Mouse (Mus musculus): ENCODE results near the gene Olfr796. TPM values are rescaled to one million over a fixed set of nuclear protein-coding genes. Genes with fewer than 3 reads are reported as not detected.

The Olfr796 gene
- polyA plus RNA-seq (2012; fragmentation: generic; extraction: Trizol) = not detected

GRCm38 (mm10) chr10:129612470-129612869 lies at the start of gene Olfr796:
TSS of gene Olfr796 (minus strand) at chr10:129612570.
- H3K4me2 ChIP-seq (ENCODE audit: low read depth) = no peak within 1 kb of the TSS
- no peaks in the 10 kb centered on the region for H3K36me3 ChIP-seq (ENCODE audit: control insufficient read depth, insufficient read depth)
- H3K27me3 ChIP-seq (ENCODE audit: control insufficient read depth, insufficient read depth, insufficient read length) = no peaks in the 10 kb centered on the region
- H3ac ChIP-seq (ENCODE audit: control insufficient read depth, insufficient read length) = no peak within 1 kb of the TSS
- H3K79me2 ChIP-seq (ENCODE audit: control insufficient read depth, insufficient read depth) = no peaks in the 10 kb centered on the region
- TF ChIP-seq SRF (IDR thresholded peaks at IDR 0.05; ENCODE audit: control insufficient read depth, insufficient read length, low read depth) (no peak), MYOD1 (IDR thresholded peaks at IDR 0.05; ENCODE audit: control insufficient read depth in 1 of 3, insufficient read length in 2 of 3, low read depth in 2 of 3) (no peak), CEBPB (IDR thresholded peaks at IDR 0.05; ENCODE audit: insufficient read depth, poor library complexity, severe bottlenecking) (no peak), E2F4 (IDR thresholded peaks at IDR 0.05; ENCODE audit: insufficient read depth) (no peak), REST (IDR thresholded peaks at IDR 0.05; ENCODE audit: insufficient read depth, insufficient read length) (no peak), POLR2A (IDR thresholded peaks at IDR 0.05; ENCODE audit: insufficient read length, low read depth) (no peak), MYOG (IDR thresholded peaks at IDR 0.05; ENCODE audit: control insufficient read depth in 1 of 3, insufficient read depth in 1 of 3, insufficient read length in 2 of 3, low read depth in 2 of 3) (no peak), POLR2AphosphoS2 (IDR thresholded peaks at IDR 0.05; ENCODE audit: insufficient read length, low read depth) (no peak), TCF12 (IDR thresholded peaks at IDR 0.05; ENCODE audit: insufficient read depth, poor library complexity, severe bottlenecking) (no peak), USF1 (IDR thresholded peaks at IDR 0.05; ENCODE audit: low read depth) (no peak), TCF3 (IDR thresholded peaks at IDR 0.05; ENCODE audit: insufficient read length, low read depth) (no peak)
- no peak within 1 kb of the TSS for H3K4me3 ChIP-seq

- no peaks in the 10 kb centered on the region for H3K27me3 ChIP-seq (ENCODE audit: control insufficient read depth, insufficient read depth, insufficient read length)
- no peak within 1 kb of the TSS for H3ac ChIP-seq (ENCODE audit: control insufficient read depth, insufficient read length)
- H3K4me3 ChIP-seq = no peak within 1 kb of the TSS
- no peaks in the 10 kb centered on the region for H3K36me3 ChIP-seq (ENCODE audit: control insufficient read depth, insufficient read depth)
- no peak within 1 kb of the TSS for H3K4me2 ChIP-seq (ENCODE audit: low read depth)
- no peak for TF ChIP-seq SRF (IDR thresholded peaks at IDR 0.05; ENCODE audit: control insufficient read depth, insufficient read length, low read depth)
- H3K79me2 ChIP-seq (ENCODE audit: control insufficient read depth, insufficient read depth) = no peaks in the 10 kb centered on the region
These were observed 45.0 kb upstream of the Olfr796 start, which contains the start of gene Olfr800 for GRCm38 (mm10) chr10:129657394-129657793. TSS of gene Olfr800 (plus strand) at chr10:129657694.

- Histone ChIP-seq H3K27me3 (ENCODE audit: control insufficient read depth, insufficient read depth, insufficient read length) (no peaks in the 10 kb centered on the region), H3ac (ENCODE audit: control insufficient read depth, insufficient read length) (no peak overlapping the region), H3K4me3 (no peak overlapping the region), H3K36me3 (ENCODE audit: control insufficient read depth, insufficient read depth) (no peaks in the 10 kb centered on the region), H3K4me2 (ENCODE audit: low read depth) (no peak overlapping the region), H3K79me2 (ENCODE audit: control insufficient read depth, insufficient read depth) (no peaks in the 10 kb centered on the region)
- TF ChIP-seq MYOD1 (IDR thresholded peaks at IDR 0.05; ENCODE audit: control insufficient read depth in 1 of 3, insufficient read length in 2 of 3, low read depth in 2 of 3) (no peak), USF1 (IDR thresholded peaks at IDR 0.05; ENCODE audit: low read depth) (no peak), MAX (IDR thresholded peaks at IDR 0.05; ENCODE audit: low read depth) (no peak), CEBPB (IDR thresholded peaks at IDR 0.05; ENCODE audit: insufficient read depth, poor library complexity, severe bottlenecking) (no peak), TCF3 (IDR thresholded peaks at IDR 0.05; ENCODE audit: insufficient read length, low read depth) (no peak), POLR2AphosphoS2 (IDR thresholded peaks at IDR 0.05; ENCODE audit: insufficient read length, low read depth) (no peak), MYOG (IDR thresholded peaks at IDR 0.05; ENCODE audit: control insufficient read depth in 1 of 3, insufficient read depth in 1 of 3, insufficient read length in 2 of 3, low read depth in 2 of 3) (no peak), E2F4 (IDR thresholded peaks at IDR 0.05; ENCODE audit: insufficient read depth) (no peak), TCF12 (IDR thresholded peaks at IDR 0.05; ENCODE audit: insufficient read depth, poor library complexity, severe bottlenecking) (no peak), REST (IDR thresholded peaks at IDR 0.05; ENCODE audit: insufficient read depth, insufficient read length) (no peak), SRF (IDR thresholded peaks at IDR 0.05; ENCODE audit: control insufficient read depth, insufficient read length, low read depth) (no peak), POLR2A (IDR thresholded peaks at IDR 0.05; ENCODE audit: insufficient read length, low read depth) (no peak)
These were observed 39.4 kb upstream of the Olfr796 start for GRCm38 (mm10) chr10:129651763-129652162.

GRCm38 (mm10) chr10:129637184-129637583 lies 24.8 kb upstream of the Olfr796 start, which contains the start of gene Olfr799:
TSS of gene Olfr799 (plus strand) at chr10:129637484.
- no peak within 1 kb of the TSS for H3K4me3 ChIP-seq
- H3K79me2 ChIP-seq (ENCODE audit: control insufficient read depth, insufficient read depth) = no peaks in the 10 kb centered on the region
- H3ac ChIP-seq (ENCODE audit: control insufficient read depth, insufficient read length) = no peak within 1 kb of the TSS
- no peak for TF ChIP-seq USF1 (IDR thresholded peaks at IDR 0.05; ENCODE audit: low read depth)
- no peak for TF ChIP-seq MYOG (IDR thresholded peaks at IDR 0.05; ENCODE audit: control insufficient read depth in 1 of 3, insufficient read depth in 1 of 3, insufficient read length in 2 of 3, low read depth in 2 of 3)
- no peak for TF ChIP-seq E2F4 (IDR thresholded peaks at IDR 0.05; ENCODE audit: insufficient read depth)
- TF ChIP-seq TCF3 (IDR thresholded peaks at IDR 0.05; ENCODE audit: insufficient read length, low read depth) = no peak
- TF ChIP-seq REST (IDR thresholded peaks at IDR 0.05; ENCODE audit: insufficient read depth, insufficient read length) = no peak
- no peak for TF ChIP-seq CEBPB (IDR thresholded peaks at IDR 0.05; ENCODE audit: insufficient read depth, poor library complexity, severe bottlenecking)
- no peak for TF ChIP-seq TCF12 (IDR thresholded peaks at IDR 0.05; ENCODE audit: insufficient read depth, poor library complexity, severe bottlenecking)
- no peak for TF ChIP-seq MYOD1 (IDR thresholded peaks at IDR 0.05; ENCODE audit: control insufficient read depth in 1 of 3, insufficient read length in 2 of 3, low read depth in 2 of 3)
- no peak for TF ChIP-seq SRF (IDR thresholded peaks at IDR 0.05; ENCODE audit: control insufficient read depth, insufficient read length, low read depth)
- no peak for TF ChIP-seq POLR2AphosphoS2 (IDR thresholded peaks at IDR 0.05; ENCODE audit: insufficient read length, low read depth)
- TF ChIP-seq POLR2A (IDR thresholded peaks at IDR 0.05; ENCODE audit: insufficient read length, low read depth) = no peak
- no peak for TF ChIP-seq MAX (IDR thresholded peaks at IDR 0.05; ENCODE audit: low read depth)
- no peak within 1 kb of the TSS for H3K4me2 ChIP-seq (ENCODE audit: low read depth)
- no peaks in the 10 kb centered on the region for H3K36me3 ChIP-seq (ENCODE audit: control insufficient read depth, insufficient read depth)
- H3K27me3 ChIP-seq (ENCODE audit: control insufficient read depth, insufficient read depth, insufficient read length) = no peaks in the 10 kb centered on the region

GRCm38 (mm10) chr10:129627834-129628233 lies 15.5 kb upstream of the Olfr796 start, which contains the start of gene Olfr798:
TSS of gene Olfr798 (minus strand) at chr10:129627934.
- H3K36me3 ChIP-seq (ENCODE audit: control insufficient read depth, insufficient read depth) = no peaks in the 10 kb centered on the region
- no peak within 1 kb of the TSS for H3K4me2 ChIP-seq (ENCODE audit: low read depth)
- H3K4me3 ChIP-seq = no peak within 1 kb of the TSS
- H3K79me2 ChIP-seq (ENCODE audit: control insufficient read depth, insufficient read depth) = no peaks in the 10 kb centered on the region
- no peak within 1 kb of the TSS for H3ac ChIP-seq (ENCODE audit: control insufficient read depth, insufficient read length)
- TF ChIP-seq REST (IDR thresholded peaks at IDR 0.05; ENCODE audit: insufficient read depth, insufficient read length) (no peak), POLR2AphosphoS2 (IDR thresholded peaks at IDR 0.05; ENCODE audit: insufficient read length, low read depth) (no peak), SRF (IDR thresholded peaks at IDR 0.05; ENCODE audit: control insufficient read depth, insufficient read length, low read depth) (no peak), MAX (IDR thresholded peaks at IDR 0.05; ENCODE audit: low read depth) (no peak), MYOG (IDR thresholded peaks at IDR 0.05; ENCODE audit: control insufficient read depth in 1 of 3, insufficient read depth in 1 of 3, insufficient read length in 2 of 3, low read depth in 2 of 3) (no peak), POLR2A (IDR thresholded peaks at IDR 0.05; ENCODE audit: insufficient read length, low read depth) (no peak), CEBPB (IDR thresholded peaks at IDR 0.05; ENCODE audit: insufficient read depth, poor library complexity, severe bottlenecking) (no peak), TCF12 (IDR thresholded peaks at IDR 0.05; ENCODE audit: insufficient read depth, poor library complexity, severe bottlenecking) (no peak)
- no peaks in the 10 kb centered on the region for H3K27me3 ChIP-seq (ENCODE audit: control insufficient read depth, insufficient read depth, insufficient read length)
